13 mouse cellular contexts compared by ENCODE assay signal in the genomic region with DNA sequence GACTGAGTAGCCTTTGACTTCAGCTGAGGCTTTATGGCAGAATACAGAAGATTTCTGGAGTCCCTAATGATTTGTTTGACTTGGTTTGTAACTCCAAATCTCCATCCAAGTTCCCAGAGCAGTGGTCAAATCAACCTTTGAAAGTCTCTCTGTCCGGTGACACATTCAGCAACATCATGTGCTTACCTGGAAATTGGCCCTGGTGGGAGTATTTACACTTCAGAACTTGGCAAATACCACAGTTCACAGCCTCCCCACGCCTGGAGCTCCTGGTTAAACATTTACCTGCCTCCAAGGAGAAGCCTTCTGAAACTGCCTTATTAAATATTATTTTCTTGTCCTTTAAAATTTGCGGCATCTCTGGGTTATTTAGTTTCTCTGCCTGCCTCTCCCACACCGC. TPM values are rescaled to one million over a fixed set of nuclear protein-coding genes. Genes with fewer than 3 reads are reported as not detected.
DNase-seq lines count a peak whose midpoint lies in the region; ATAC-seq and TF ChIP-seq lines count a peak whose summit lies in the region.
"Had no signal": no experiment of that assay in that cellular context is flagged by ENCODE, and none has a peak within 500 bp of the region (broad histone marks: within the 10 kb centered on the region; RNA-seq: fewer than 3 reads in every experiment).

No protein-coding gene starts in this region.

- no peaks in the 10 kb centered on the region for H3K4me1 ChIP-seq in lung, adult 2 months (ENCODE audit: control insufficient read depth, insufficient read depth, low read length)
- H3K4me1 ChIP-seq in liver, embryonic 11.5 days (replicated peaks; ENCODE audit: control insufficient read depth, insufficient read depth, low read length), result no peaks in the 10 kb centered on the region

- no peaks in the 10 kb centered on the region for H3K27me3 ChIP-seq in liver, embryonic 11.5 days (replicated peaks; ENCODE audit: control insufficient read depth, insufficient read depth, low read length)
- H3K27me3 ChIP-seq: limb, embryonic 13.5 days had no signal

- H3K36me3 ChIP-seq in liver, embryonic 11.5 days (ENCODE audit: control insufficient read depth, insufficient read depth, low read length), result no peaks in the 10 kb centered on the region
- H3K36me3 ChIP-seq: limb, embryonic 13.5 days had no signal

- WGBS in lung, adult 2 months, result 65% methylated on average over 4 of the region's 4 CpGs
- 64% methylated on average over 4 of the region's 4 CpGs for WGBS in liver, embryonic 11.5 days

- TF ChIP-seq POLR2A in lung, adult 2 months (IDR thresholded peaks at IDR 0.05; ENCODE audit: borderline replicate concordance, extremely low read depth, low read depth, low read length), result no peak

- H3K4me3 ChIP-seq in lung, adult 2 months (replicated peaks; ENCODE audit: extremely low read depth, low read depth, low read length), result no peak overlapping the region
- H3K4me3 ChIP-seq in liver, embryonic 11.5 days (ENCODE audit: low read depth, low read length), result no peak overlapping the region
- H3K4me3 ChIP-seq: limb, embryonic 13.5 days had no signal

- no peaks in the 10 kb centered on the region for H3K9me3 ChIP-seq in liver, embryonic 11.5 days (ENCODE audit: control insufficient read depth, low read length)
- H3K9me3 ChIP-seq: limb, embryonic 13.5 days had no signal

- ATAC-seq in liver, embryonic 11.5 days (replicated peaks; ENCODE audit: low FRiP score), result 0 out of 2 replicates have a peak, but pooled peaks have one; percentile 45
- ATAC-seq: activated CD4-positive, CD25-positive, alpha-beta regulatory T cell, adult 4 months; hindbrain, postnatal 0 days had no signal

- no peak for TF ChIP-seq CTCF in lung, adult 2 months (IDR thresholded peaks at IDR 0.05; ENCODE audit: insufficient read depth, low read length)

- DNase-seq in lung, adult 18-20 months, result peak; percentile 56 to 66
- DNase-seq in lung, adult 2 months, result no peak
- no peak for DNase-seq in liver, embryonic 11.5 days (ENCODE audit: low spot score)
- DNase-seq in lung, postnatal 10 days, result peak; percentile 18
- DNase-seq in embryo, embryonic 9.5 days (ENCODE audit: extremely low spot score), result no peak
- no peak for DNase-seq in left cerebral cortex, postnatal 4 days
- DNase-seq in thymus, postnatal 0 days (ENCODE audit: low spot score), result no peak
- DNase-seq: cerebellum, adult 8-10 months; heart, postnatal 10 days had no signal

- no peak overlapping the region for H3K4me2 ChIP-seq in liver, embryonic 11.5 days
- H3K4me2 ChIP-seq: limb, embryonic 13.5 days; midbrain, embryonic 11.5 days had no signal

- H3K9ac ChIP-seq in liver, embryonic 11.5 days (ENCODE audit: low read depth, low read length), result no peak overlapping the region
- H3K9ac ChIP-seq: limb, embryonic 13.5 days had no signal

- intact Hi-C loops in left cerebral cortex, postnatal 4 days (cut with DNase I), result no loop called here

- H3K27ac ChIP-seq in liver, embryonic 11.5 days (ENCODE audit: low read depth, low read length), result no peak overlapping the region
- H3K27ac ChIP-seq: hindbrain, postnatal 0 days; limb, embryonic 13.5 days had no signal

RNA-seq across cellular contexts. Expression of a gene that starts 37.1 kb away (rescaled TPM):
- polyA plus RNA-seq in lung, adult 2 months (2012; rRNA removed), result 35.4 and 35.6 TPM in 2 replicates
- 46.1 and 47.6 TPM in 2 replicates for polyA plus RNA-seq in liver, embryonic 11.5 days (2014; fragmentation: Nextera tagmentation; extraction: Ambion mirVana)
- total RNA-seq in left cerebral cortex, postnatal 4 days (2021), result 10 to 100 TPM; 47.8 to 48.1 TPM
- polyA plus RNA-seq in thymus, postnatal 0 days (2015; fragmentation: Nextera tagmentation; extraction: Ambion mirVana), result 53.0 and 59.3 TPM in 2 replicates

RNA-seq across cellular contexts. Expression of a gene that starts 40.4 kb away (rescaled TPM):
- 28.5 and 32.3 TPM in 2 replicates for polyA plus RNA-seq in lung, adult 2 months (2012; rRNA removed)
- polyA plus RNA-seq in liver, embryonic 11.5 days (2014; fragmentation: Nextera tagmentation; extraction: Ambion mirVana), result 8.5 and 8.9 TPM in 2 replicates
- total RNA-seq in left cerebral cortex, postnatal 4 days (2021), result 1 to 10 TPM; 3.0 to 5.3 TPM
- polyA plus RNA-seq in thymus, postnatal 0 days (2015; fragmentation: Nextera tagmentation; extraction: Ambion mirVana), result 4.5 and 5.1 TPM in 2 replicates

Comparison
In these comparisons a context has a peak if more than half of its experiments do, and no peak if none do; other contexts are left out.
1. DNase-seq: peak in lung, adult 18-20 months (2 of 2) and lung, postnatal 10 days (single experiment); none in lung, adult 2 months (single experiment), liver, embryonic 11.5 days (single experiment), embryo, embryonic 9.5 days (single experiment), left cerebral cortex, postnatal 4 days (single experiment) and thymus, postnatal 0 days (single experiment).